Mouse (Mus musculus) Muller cell, postnatal 12 days (primary cell): ENCODE measurements around the gene Zfp341.

Experiments
- DNase-seq: peaks from one replicate; pipeline ENCODE4 v3.0.0-alpha.2; 2015; ENCODE audit errors: inconsistent ontology term

Gene Zfp341

GRCm38 (mm10) chr2:154613118-154614115 is at the start of gene Zfp341, which contains the start of gene 4930519P11Rik:
Zfp341 (plus strand) TSS chr2:154613297.
4930519P11Rik (minus strand) TSS chr2:154613437.
- DNase-seq = peak; percentile 93

DNA sequence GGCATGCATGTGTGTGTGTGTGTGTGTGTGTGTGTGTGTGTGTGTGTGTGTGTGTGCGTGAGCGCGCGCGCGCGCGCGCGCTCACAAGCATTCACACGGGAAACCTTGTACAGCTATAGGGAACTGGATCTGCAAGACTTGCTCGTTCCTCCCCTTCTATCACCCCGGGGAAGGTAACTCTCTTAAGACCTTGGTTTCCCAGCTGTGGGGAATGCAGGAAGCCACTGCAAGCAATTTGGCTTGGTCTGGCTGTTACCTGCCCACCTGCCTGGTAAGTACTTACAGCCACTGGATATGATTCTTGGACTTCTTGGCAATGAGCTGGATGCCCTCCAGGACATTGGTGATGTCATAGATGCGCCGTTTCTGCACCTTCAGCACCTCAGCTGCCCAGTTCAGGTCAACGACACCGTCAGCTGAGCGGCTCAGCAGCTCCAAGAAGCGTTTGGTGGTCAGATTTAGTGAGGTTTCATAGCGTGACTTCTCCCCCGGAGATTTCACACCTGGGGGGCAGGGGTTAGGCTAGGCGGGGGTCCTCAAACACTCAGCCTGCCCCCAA is 49.4 kb upstream of the Zfp341 start:
- no peak for DNase-seq

- DNase-seq = no peak
These were observed 47.5 kb upstream of the Zfp341 start for GRCm38 (mm10) chr2:154565562-154565961.

DNA sequence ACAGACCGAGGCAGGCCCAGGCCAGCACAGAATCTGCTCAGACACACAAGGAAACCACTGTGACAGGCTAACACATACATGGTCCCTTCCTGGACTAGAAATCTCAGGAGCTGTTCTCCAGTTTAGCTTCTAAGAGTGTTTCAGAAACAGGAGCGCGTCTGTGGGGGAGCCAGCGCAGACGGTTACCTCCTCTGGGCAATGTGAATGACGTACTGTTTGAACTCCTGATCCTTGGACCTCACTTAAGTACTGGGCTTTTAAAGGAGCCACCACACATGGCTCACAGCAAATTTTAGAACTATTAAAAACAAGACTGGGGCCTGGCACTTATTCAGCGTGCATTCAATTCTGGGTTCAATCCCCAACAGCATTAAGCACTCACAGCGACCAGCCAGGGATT is 46.5 kb upstream of the Zfp341 start:
- no peak for DNase-seq

- DNase-seq = no peak
These were observed 45.3 kb upstream of the Zfp341 start for GRCm38 (mm10) chr2:154567766-154568165.

- peak; percentile 48 for DNase-seq
These were observed 44.6 kb upstream of the Zfp341 start for GRCm38 (mm10) chr2:154568329-154569070.

- peak; percentile 85 for DNase-seq
These were observed 43.9 kb upstream of the Zfp341 start for GRCm38 (mm10) chr2:154569071-154569748.

GRCm38 (mm10) chr2:154569836-154570286 is 43.2 kb upstream of the Zfp341 start, which contains the start of gene E2f1:
E2f1 (minus strand) TSS chr2:154569892.
- DNase-seq = peak; percentile 98

DNA sequence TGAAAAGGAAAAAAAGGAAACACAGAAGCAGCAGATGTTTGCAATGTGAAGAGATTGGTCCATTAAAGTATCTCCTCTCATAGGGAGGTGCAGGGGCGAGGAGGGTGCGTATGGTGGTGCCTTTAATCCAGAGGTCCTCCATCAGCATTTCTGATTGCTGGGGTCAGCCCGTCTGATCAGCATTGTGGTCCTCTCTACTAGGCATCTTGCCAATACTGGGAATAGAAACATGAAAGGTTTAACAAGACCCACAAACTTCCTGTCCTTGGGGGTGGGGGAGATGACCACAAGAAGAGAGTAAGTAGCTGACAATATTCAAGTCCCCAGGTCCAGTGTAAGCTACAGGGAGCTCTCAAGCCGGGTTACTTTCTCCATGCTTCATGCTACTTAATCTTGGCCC is 42.4 kb upstream of the Zfp341 start:
- DNase-seq = no peak

- DNase-seq = no peak
These were observed 41.8 kb upstream of the Zfp341 start for GRCm38 (mm10) chr2:154571266-154571665.

DNA sequence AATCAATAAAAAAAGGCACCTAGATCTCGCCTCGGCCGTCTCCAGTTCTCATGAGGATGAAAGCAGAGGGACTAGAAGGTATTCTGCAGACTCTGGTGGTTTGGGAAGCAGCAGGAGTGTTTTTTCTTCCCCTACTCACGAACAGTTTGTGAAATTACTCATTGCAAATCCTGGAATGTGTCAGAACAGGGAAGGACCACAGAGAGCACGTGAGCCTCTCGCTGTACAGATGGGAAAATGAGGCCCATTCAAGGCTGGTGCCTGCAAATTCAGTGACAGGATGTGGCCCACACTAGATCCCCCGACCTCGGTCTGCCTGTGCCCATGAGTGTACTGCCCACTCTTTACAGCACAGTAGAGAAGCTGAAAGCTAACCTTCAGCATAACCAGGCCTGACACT is 41.1 kb upstream of the Zfp341 start:
- DNase-seq = peak; percentile 46

DNA sequence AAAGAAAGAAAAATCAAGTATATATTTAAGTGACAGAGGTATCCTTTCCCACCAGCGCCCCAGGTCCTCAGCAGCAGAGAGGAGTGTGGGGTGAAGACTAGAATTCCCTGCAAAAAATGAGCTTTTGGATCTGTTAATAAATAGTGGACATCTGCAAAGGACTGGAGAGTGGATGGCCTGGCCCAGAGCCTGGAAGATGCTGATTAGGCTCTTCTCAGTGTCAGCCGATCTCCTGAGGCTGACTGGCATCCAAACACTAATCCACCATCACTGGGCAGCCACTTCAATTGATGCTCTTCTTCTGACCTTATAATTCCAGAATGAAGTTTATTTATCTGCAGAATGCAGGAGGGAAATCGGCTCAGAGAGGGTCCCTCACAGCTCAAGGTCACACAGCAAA is 40.1 kb upstream of the Zfp341 start:
- no peak for DNase-seq

DNA sequence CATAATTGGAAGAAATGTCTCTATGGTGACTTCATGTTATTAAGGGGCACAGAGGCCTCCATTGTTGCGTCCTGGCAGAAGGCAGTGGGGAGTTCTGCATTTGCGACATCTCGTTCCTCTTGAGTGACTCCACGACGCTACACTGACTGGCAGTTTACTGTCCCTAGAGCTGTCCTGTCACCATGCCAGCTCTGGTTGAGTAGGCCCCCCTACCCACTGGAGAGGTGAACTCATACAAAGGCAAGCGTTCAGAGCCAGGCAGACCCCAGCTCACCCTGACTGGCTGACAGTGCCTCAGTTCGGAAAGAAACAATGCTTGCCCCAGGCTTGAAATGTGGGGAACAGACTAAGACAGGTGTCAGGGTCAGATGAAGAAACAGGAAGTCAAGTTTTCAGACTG is 38.8 kb upstream of the Zfp341 start:
- DNase-seq = peak; percentile 66

GRCm38 (mm10) chr2:154576876-154577743 is 36.0 kb upstream of the Zfp341 start:
- peak; percentile 63 for DNase-seq

DNA sequence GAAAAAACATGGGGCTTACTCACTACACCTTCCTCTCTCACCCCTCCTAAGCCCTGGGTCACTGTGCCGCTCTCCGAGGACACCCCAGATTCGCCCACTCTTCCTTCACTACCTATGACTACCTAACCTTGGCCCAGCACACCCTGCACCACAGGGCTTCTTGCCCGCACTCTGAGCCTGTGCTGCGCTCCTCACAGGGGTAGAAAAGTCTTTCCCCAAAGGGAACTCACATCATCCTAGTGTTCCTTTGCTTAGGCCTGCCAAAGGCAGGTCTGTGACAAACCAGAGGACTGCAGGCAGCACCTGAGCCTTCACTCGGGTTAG is 35.4 kb upstream of the Zfp341 start:
- no peak for DNase-seq

DNA sequence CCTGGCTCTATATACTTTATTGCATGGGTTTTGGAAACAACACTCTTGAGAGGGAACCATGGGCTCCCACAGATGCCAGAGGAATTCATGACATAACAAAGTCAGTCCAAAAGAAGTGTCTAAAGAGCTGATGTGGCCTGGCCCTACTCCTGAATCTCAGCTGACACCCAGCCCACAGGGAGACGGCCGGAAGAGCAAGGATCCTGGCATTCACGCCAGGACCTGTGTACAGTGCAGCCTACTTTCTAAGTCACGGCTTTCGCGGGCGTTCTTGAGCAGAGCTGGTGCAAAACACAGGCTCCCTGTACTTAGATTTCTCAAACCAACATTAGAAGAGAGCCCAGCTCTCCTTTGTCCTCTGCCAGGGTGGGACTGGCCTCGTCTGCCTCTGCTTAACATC is 32.5 kb upstream of the Zfp341 start:
- peak; percentile 66 for DNase-seq

DNA sequence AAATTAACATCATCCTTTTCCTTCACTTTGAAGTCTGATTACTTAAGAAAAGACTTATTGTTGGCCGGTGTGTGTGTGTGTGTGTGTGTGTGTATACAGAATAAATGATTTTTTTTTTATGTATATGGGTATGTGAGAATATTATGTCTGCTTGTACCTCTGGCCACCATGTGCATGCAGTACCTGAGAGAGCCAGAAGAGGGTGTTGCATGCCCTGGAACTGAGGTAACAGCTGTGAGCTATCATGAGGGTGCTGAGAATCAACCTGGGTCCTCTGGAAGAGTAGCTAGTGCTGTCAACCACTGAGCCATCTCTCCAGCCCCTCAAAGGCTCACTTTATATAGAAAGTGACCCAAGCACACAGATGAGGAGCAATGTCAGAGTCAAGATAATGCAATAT is 31.7 kb upstream of the Zfp341 start:
- no peak for DNase-seq

DNA sequence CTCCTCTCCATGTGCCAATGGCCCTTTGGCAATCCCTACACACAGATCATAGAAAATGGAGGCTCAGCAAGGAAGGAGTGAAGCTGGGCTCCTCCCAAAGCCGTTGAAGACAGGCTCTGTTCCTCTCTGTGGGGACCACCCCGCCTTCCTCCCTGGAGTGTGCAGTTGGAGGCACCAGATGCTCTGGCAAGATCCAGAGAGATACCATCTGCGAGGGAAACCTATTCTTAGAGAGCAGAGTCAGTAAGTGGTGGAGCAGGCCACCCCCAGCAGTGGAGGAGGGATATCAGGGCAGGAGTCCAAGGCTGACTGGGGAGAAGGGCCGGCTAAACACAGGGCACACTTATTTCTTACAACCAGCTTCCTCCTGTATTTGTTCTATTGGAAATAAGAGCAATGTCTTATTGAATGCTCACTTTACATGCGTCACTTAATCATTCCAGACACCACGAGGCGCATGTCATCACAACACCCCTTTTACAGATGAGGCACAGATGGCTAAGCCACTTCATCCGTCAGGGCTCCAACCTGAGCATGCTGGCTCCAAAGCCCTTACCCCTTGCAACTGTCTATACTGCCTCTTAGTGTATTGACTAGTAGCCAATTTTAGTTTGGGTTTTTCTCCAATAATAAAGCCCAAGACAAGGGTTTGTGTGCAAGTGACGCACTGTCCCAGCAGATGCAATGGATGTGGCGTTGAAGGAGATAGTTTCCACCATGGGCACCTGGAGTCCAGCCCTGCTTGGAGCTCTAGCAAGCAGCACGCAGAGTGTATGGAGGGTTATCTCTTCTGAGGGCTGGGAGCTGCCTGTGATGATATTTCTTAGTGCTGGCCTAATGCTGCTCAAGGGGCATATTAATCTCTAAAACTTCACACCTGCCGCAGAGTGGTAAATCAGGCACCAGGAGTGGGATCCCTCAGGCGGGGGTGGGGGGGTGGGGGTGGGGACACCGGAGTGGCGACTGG is 28.9 kb upstream of the Zfp341 start:
- peak; percentile 36 for DNase-seq

DNA sequence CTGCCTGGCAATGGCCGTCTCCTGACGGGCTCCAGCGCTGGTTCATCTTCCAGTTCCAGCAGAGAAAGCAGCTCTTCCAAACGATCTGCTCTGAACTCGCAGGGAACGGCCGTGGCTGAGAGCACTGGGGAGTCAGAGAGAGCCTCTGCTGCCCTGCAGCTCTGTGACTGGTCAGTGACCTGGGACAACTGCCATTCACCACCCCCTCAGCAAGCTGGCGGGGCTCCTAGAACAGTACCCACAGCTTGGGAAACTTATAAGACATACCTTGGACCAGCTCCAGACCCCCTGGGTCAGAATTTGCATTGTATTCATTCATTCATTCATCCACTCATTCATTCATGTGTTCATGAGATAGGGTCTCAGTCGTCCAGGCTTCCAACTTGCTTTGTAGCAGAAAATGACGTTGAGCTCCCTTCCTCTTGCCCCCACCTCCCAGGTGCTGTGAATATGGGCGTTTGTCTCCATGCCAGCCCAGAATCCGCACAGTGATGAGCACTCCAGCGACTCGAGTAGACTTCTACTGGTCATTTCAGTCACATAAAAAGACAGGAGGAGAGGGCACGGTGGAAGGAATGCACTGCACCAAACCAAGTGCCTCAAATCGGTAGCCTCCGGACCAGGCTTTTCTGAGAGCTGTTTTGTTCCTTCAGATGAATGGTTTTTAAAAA is 28.0 kb upstream of the Zfp341 start:
- peak; percentile 88 for DNase-seq
